Mouse (Mus musculus) brain, adult 2 months (tissue): ENCODE measurements around the gene Dlg4.

Experiments
- DNase-seq: peaks from one replicate; pipeline ENCODE4 v3.0.0; 2011; ENCODE audit warnings: low read depth, low spot score

Gene Dlg4

DNA sequence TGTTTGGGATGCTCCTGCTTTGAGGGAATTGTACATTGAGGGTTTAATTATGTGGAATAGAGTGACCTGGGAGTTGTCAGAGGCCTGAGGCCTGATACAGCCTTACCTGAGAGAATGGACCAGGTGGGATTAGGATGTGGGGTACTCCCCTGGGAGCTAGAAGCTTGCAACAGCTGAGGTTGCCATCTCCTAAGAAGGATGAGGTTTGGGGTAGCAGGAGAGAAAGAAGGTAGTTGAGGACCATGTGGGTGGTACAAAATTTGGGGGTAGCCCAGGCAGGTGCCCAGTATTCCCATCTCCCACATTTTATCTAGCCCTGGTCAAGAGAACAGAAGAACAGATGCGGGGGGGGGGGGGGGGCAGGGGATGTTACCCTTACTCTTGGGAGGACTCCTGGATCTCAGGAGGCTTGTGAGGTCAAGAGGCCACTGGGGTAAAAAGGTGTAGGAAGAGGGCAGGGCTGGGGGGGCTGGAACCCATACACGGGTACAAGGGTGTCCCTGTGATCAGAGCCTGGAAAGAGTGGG, 2.8 kb downstream of the Dlg4 start:
- DNase-seq: no peak

DNA sequence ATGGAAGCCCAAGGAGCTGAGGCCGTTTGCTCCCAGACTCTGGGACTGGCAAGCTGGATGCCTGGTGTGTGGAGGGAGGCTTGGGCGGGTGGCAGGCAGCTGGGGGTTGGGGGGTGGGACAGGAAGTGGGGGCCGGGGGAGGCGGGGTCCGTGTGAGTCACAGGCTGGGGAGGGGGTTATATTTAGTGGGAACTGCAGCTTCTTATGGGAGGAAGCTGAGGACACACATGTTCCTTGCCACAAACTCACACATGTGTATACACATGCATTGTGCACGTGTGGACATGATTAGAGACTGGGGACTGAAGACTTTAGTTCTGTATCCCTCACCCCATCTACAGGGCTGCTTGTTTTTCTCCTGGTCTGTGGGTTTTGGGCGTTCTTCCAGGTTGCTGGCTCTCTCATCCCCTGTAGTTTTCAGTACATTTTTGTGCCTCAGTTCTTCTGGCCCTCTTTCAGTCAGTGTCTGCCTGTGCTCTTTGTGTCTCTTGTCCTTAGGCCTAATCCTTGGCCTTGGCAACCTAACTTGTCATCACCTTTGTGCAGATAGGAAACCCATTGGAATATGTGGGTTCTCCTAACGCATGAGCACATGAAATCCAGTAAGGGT, 3.4 kb downstream of the Dlg4 start:
- DNase-seq: peak; percentile 61

DNA sequence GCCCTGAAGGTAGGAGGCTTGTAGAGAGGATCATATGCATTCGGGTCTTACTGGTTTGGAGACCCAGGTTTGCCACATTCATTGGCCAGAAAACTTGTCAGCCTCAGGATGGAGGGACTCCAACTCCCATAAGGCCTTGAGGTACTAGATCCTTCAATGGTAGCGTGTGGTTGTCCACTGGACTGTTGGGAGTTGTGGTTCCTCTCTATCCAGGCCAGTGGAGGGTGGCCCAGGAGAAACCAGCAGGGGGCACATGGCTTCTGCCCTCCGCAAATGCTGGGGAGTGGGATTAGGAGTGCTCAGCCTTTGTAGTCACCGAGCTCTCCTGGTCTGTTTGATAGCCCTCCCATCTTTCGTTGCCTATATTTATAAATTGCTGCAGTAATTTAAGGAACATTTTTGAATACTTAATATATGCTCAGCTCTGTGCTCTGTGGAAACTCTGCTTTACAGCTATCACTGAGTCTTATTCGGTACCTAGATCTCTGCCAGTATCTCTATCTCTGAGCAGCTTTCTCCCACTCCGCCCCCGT, 4.1 kb downstream of the Dlg4 start:
- peak; percentile 97 for DNase-seq

DNA sequence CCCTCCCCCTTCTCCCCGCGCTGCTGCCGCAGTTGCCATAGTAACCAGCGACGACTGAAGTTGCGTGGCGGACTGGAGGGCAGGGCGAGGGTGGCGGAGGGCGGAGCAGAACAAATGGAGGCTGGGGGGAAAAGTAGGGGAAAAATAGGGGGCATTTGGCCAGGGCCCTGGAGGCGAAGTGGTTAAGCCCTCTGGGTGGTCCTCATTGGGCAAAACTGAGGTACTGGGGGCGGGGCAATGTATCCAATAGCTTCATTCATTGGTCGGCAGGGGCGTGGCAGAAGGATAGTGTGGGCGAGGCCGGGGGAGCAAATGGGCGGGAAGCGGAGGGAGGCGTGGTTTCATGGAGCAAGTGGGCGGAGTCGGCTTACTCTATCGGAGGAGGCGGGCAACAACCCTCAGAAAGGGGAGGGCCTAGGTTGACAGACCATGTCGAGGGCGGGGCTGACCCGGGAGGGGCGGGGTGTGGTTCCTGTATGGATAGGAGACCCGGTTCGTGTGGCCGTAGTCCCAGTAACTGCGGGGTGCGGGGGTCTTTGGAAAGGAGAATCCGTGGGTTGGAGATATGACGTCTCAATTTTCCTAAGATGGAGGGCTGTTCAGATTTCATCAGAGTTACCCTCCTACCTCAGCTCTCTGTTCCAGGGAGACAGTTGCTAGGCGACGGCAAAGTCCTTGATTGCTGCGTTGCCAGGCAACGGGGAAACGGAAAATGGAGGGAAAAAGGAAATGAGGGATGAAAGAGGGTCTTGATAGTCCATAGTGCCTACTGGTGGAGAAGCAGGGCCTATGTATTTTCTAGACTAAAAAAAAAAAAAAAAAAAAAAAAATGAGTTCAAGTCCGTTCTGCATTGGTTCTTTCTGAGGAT, 4.8 kb downstream of the Dlg4 start:
- DNase-seq: peak; percentile 98

DNA sequence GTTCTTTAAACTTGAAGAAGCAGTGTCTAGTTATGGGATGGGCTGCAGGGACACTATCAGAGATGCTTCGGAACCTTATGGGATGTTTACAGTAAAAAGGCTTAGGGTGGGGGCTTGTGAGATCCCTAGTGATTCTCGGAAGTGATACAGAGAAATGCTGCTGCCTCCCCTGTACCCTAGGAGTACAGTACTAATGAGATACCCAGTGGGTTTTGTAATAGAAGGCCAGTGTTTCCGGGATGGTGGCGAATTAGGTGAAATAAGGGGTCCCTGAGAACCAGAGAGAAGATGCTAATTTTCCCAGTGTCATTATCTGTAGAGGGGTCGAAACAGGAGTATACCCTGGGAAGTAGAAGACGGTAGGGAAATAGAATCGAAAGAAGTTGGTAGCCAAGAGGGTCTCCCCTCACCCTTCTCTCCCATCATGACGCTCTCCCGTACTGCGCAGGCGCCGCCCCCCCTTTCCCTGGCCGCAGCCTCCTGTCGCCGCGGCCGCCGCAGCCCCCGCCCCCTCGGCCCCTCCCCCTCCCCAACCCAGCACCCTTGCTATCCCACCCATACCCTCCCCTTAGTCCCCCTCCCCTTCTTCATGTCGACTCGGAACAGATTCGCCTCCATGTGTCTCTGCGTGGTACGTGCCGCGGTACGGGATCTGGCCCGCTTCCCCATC, 6.9 kb downstream of the Dlg4 start:
- peak; percentile 59 for DNase-seq

DNA sequence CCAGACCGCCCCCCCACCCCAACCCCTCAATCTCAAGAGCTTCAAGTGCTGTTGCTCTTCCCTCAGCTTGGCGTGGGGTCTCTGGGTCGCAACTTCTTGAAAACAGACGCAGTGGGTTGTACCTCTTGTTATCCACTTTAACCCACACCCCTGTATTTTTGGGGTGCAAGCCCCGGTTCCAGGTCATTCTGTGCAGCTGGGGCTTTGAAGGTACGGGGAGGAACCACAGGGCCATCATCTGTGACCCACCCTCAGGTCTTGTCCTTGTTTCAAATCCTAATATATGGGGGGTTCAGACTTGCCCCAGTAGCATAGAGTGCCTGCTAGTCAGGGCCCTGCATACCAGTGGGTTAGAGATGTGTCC, 7.4 kb downstream of the Dlg4 start:
- DNase-seq: no peak

DNA sequence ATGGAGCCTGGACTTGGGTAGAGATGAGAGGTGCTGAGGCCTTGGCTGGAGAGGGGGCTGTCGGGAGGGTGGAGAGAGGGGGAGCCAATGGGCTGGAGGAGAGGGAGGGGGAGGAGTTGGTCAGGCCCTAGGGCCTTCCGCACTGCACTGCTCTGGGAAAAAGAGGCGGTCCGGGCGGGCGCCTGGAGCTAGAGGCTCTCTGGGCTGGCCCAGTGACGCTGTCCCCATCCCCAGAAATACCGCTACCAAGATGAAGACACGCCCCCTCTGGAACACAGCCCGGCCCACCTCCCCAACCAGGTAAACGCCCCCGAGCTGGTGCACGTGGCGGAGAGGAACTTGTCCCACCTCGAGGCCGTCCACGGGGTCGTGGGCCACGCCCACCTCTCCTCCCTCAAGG, 9.9 kb downstream of the Dlg4 start:
- DNase-seq: peak; percentile 59

DNA sequence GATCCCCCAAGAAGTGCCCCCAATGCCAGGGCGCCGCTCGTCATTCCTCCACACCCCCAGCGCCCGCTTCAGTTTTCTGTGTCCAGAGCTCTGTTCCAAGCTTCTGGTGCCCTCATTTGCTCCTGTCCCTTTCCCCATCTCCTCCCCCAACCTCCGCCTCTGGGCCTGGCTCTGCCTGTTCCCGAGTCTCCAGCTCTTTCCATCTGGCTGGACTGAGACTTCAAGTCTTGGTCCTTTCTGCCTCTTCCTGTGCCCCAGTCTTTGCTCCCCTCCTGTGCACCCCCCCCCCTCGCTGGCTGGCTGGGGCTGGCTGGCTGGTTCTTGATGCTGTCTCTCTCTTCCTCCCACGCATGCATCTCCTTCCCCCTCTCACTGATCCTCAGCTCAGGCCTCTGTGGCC, 10.7 kb downstream of the Dlg4 start:
- peak; percentile 83 for DNase-seq

DNA sequence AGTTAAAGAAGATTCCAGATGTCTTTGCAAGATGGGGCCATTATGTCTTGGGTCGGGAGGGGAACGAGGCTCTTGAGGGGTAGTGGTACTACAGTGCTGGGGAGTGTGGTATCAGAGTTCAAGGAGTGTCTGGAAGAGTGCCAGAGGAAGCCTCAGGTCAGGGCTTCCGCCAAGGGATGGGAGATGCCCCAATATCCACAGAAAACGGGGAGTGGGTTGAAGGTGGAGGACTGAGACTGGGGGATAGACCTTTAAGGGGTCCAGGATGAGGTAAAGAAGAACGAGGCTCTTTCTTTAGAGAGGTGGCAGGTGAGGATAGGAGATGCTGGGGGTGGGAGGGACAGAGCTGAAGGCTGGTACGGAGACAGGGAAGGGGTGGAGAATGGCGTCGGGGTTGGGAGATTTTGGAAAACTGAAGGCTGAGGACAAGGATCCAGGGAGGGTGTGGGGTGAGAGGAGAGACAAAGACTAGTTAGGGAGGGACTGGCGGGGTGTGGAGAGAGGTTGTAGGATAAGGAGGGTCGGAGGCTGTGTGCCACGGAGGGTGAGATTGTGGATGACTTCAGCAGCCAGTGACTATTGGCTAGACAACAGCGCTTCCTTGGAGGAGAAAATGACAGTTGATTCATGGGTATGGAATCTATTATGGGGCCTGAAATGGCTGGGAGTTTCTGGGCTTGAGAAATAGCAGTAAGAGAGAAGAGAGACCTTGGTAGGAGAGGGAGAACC, 11.8 kb downstream of the Dlg4 start:
- peak; percentile 55 for DNase-seq

DNA sequence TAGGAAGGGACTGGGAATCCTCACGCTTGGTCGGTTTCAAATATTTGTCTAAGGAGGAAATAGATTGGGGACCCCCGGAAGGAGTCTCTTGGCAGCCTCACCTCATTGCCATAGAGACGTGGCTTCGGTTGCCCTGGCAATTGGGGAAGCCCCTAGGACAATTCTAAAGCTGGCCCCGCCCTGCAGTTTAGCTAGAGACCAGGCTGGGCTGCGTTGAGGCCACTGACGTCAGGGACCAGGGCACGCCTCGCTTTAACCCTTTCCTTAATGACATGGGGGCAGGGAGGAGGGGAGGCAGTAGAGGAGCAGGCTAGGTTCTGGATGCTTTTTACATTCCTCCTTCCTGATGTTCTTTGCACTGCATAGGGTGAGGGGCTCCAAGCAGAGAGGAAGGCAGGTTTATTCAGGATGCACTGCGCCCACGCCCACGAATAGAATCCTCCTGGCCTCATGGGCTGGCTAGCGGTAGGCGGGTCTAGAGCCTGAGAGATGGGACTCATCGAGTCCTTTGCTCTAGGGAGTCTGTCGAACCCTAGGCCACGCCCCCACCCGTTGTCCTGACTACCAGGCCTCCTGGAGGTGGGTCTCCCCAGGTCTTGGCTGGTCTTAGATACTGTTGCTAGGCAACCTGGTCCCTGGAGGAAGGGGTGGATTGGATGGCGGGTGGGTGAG, 12.5 kb downstream of the Dlg4 start:
- DNase-seq: peak; percentile 95

DNA sequence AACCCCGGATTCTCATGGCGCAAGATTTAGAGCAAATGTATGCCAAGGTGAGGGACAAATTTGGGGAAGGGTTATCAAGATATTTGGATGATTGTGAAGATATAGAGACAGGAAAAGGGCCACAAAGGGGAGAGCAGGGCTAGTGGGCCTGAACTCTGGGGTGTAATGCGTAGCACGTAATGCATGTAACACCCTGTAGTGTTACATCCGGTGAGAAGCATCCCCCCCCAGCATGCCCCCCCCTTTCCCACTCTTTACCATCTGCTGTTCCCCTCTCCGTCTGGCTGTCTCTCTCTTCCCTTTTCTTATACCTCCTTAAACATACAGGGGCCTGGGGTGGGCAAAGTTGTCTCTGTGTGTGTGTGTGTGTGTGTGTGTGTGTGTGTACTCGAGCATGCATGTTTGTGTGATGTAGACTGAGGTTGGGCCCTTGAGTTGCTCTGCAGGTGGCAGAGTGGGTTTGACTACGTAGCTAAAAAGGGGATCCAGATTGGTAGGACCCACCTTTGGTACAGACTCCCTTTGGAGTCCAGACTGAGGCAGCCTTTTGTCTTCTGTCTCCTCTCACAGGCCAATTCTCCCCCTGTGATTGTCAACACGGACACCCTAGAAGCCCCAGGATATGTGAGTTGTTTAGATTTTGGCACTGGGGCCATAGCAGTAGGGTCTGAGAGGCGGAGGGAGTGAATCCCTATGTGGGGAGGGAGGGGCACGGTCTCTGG, 13.2 kb downstream of the Dlg4 start:
- peak; percentile 58 for DNase-seq

DNA sequence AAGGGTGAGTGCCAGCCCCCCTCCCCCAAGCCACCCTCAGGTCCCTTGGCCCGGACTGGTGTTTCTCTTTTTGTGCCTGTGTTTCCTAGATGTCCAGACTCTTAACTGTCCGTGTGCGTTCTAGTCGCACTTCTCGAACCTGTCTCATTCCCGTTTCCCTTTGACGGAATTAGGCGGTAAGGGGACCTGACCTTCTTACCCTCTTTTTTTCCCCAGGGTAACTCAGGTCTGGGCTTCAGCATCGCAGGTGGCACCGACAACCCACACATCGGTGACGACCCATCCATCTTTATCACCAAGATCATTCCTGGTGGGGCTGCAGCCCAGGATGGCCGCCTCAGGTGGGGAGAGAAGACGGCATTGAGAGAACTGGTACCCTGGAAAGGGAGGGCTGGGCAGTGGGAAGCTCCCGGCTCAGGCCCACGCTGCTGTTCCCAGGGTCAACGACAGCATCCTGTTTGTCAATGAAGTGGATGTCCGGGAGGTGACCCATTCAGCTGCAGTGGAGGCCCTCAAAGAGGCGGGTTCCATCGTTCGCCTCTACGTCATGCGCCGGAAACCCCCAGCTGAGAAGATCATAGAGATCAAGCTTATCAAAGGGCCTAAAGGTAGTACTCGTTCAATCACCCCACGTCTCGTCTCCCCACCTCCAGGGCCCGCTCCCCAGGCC, 14.0 kb downstream of the Dlg4 start:
- no peak for DNase-seq

DNA sequence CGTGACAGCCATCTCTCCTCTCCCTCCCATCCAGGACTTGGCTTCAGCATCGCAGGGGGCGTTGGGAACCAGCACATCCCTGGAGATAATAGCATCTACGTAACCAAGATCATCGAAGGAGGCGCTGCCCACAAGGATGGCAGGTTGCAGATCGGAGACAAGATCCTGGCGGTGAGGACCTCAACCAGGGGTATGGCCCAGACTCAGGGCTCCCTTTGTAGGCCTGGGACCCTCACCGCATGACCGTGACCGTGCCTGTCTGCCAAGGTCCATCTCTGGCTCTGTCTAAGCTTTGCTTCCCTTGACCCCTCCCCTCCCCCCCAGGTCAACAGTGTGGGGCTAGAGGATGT, 14.6 kb downstream of the Dlg4 start:
- no peak for DNase-seq

DNA sequence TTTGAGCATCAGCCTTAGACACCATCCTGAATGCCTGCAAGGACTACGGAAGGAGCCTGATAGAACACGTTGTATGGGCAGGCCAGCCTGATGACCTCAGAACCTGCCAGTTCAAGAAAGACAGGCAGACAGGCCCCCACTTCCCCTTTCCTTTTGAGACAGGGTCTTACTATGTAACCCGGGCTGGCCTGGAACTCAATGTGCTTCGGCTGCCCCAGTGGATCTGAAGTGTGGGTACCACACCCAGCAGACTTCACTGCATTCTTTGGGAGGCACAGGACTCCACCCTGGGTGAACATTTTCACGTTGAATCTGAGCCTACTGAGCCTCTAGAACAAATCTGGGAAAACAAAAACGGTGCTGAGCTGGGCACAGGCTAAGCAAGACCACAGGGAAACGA, 21.4 kb downstream of the Dlg4 start:
- no peak for DNase-seq

DNA sequence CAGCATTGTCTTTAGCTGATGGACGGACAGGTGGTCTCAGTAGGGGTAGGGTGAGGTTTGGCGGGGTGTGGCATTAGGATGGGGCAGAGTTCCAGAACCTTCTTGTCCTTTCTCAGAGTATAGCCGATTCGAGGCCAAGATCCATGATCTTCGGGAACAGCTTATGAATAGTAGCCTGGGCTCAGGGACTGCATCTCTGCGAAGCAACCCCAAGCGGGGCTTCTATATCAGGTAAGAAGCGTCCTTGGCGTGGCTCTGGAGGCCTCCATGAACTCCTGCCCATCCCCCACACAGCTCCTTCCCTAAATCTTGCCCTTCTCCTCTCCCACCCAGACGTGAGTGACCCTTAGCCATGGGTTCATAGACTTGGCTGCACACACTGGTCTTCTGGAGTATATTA, 22.9 kb downstream of the Dlg4 start:
- no peak for DNase-seq

DNA sequence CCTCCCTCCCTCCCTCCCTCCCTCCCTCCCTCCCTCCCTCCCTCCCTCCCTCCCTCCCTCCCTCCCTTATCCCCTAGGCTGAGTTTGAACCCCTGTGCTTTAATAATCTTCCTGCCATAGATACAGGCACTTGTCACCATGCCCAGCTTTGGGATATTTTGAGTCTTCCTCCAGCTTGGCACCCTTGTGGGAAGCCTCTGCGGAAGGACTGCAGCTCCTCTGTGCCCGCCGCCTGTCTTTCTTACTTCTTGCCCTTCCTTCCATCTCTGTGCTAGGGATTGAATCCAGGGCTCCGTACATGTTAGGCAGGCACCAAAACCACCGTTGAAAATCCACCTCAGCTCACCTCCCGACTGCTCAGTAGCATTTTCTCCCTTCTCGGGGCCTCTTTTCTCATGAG, 23.4 kb downstream of the Dlg4 start:
- DNase-seq: peak; percentile 58

DNA sequence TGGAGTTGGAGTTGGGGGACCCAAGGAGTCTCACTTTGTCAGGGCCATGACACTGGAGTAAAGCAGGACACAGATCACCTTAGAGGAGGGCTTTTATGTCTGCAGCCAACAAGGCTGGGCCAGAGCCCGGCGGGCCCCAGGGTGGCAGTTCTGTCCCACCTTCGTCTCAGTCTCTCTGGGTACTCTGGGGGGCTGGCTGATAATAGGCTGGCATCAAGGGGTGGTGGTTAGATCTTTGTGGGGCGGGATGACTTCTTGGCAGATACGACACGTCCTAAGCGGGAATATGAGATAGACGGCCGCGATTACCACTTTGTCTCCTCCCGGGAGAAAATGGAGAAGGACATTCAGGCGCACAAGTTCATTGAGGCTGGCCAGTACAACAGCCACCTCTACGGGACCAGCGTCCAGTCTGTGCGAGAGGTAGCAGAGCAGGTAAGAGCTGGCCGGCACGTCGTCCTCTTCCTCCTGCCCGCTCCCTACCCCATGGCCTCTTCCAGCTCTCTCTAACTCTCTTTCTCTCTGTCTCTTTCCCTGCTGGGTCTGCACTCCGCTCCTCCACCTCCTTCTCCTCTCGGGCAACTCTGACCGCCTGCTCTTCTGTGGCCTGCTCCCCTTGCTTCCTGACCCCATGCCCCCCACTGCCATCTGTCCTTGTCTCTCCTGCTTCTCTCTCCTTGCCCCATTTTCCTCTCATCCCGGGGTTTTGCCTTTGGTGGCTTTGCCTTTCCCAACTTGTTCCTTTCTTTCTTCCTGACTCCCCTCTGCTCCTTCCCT, 25.8 kb downstream of the Dlg4 start:
- DNase-seq: no peak

DNA sequence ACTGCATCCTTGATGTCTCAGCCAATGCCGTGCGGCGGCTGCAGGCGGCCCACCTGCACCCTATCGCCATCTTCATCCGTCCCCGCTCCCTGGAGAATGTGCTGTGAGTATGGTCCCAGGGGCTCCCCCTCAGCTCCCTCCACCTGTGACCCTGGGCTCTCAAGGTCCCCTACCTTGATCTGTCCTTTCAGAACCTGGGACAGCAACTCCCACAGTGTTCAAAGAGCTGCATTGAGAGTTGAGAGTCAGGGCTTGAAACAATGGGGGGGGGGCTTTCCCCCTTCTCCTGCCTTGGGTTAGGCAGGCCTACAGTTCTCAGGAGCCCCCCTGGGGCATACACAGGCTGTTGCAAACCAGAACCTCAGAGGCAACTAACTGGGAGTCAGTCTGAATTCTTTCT, 26.9 kb downstream of the Dlg4 start:
- DNase-seq: no peak

DNA sequence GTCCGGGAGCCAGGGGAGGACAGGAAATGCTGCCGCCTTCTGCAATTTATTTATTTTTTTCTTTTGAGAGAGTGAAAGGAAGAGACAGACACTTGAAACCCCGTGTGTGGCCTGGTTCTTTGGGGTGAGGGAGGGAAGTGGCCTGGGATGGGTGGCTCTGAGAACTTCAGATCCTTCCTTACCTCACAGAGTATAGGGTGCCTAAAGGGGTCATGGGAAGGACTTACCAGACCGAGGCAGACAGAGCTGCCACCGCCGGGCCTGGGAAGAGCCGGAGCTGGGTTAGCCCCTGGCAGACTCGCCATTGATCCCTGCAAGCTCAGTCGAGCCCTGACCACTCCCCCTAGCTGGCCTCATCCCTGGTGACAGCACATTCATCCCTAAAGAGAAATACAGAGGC, 28.7 kb downstream of the Dlg4 start:
- DNase-seq: no peak
